Mouse (Mus musculus): ENCODE data around the gene Poc1b.

DNA sequence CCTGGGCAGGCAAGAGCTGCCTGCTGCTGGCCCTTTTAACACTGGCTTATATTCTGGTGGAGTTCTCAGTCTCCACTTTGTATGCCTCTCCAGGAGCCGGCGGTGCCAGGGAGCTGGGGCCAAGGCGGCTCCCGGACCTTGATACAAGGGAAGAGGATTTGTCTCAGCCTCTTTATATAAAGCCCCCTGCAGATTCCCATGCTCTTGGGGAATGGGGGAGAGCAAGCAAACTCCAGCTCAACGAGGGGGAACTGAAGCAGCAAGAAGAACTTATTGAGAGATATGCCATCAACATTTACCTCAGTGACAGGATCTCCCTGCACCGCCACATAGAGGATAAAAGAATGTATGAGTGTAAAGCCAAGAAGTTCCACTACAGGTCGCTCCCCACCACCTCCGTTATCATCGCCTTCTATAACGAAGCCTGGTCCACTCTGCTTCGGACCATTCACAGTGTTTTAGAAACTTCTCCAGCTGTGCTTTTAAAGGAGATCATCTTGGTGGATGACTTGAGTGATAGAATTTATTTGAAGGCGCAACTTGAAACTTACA is 1.7 kb downstream of the Poc1b start:
- TF ChIP-seq CTCF (IDR thresholded peaks at IDR 0.05; ENCODE audit: low read depth) (no peak), EP300 (IDR thresholded peaks at IDR 0.05; ENCODE audit: low read depth) (no peak)
